ENCODE assay signal across 29 mouse cellular contexts in genomic region chr10:23295616-23296015, GRCm38 (mm10). TPM values are rescaled to one million over a fixed set of nuclear protein-coding genes. Genes with fewer than 3 reads are reported as not detected.
DNase-seq lines count a peak whose midpoint lies in the region; ATAC-seq and TF ChIP-seq lines count a peak whose summit lies in the region.
"Had no signal": no experiment of that assay in that cellular context is flagged by ENCODE, and none has a peak within 500 bp of the region (broad histone marks: within the 10 kb centered on the region; RNA-seq: fewer than 3 reads in every experiment).

No protein-coding gene starts in this region.

- H3K27ac ChIP-seq in liver, embryonic 11.5 days (ENCODE audit: low read depth, low read length): no peak overlapping the region
- no peak overlapping the region for H3K27ac ChIP-seq in liver, embryonic 14.5 days
- H3K27ac ChIP-seq: embryonic facial prominence, embryonic 10.5 days; embryonic facial prominence, embryonic 13.5 days; gastrocnemius, adult 2 months; heart, embryonic 15.5 days; hindbrain, embryonic 10.5 days; hindbrain, embryonic 13.5 days had no signal

- 39% methylated on average over 3 of the region's 3 CpGs for WGBS in liver, embryonic 11.5 days
- WGBS in liver, embryonic 14.5 days (ENCODE audit: insufficient replicate concordance): 26% methylated on average over 3 of the region's 3 CpGs

- no peak for DNase-seq in liver, embryonic 11.5 days (ENCODE audit: low spot score)
- DNase-seq in liver: no peak
- no peak for DNase-seq in liver, embryonic 14.5 days (ENCODE audit: low read depth in 3 of 3, low spot score in 3 of 3)
- no peak for DNase-seq in spleen, postnatal 4 days (ENCODE audit: low spot score in 2 of 2)
- DNase-seq in MN1 (ENCODE audit: low spot score): no peak
- DNase-seq: adrenal gland, adult 8-10 months; adrenal gland, postnatal 25 days; cerebellum, adult 11-12 months; cerebellum, adult 8-10 months; cerebellum, postnatal 10 days; cerebellum, postnatal 36 days; embryo, embryonic 11 days; forebrain, postnatal 0 days; gastrocnemius, adult 2 months; gastrocnemius, postnatal 14 days; heart, adult 11 months; heart, postnatal 10 days; heart, postnatal 36 days had no signal

- no peak overlapping the region for H3K4me2 ChIP-seq in liver, embryonic 11.5 days
- no peak overlapping the region for H3K4me2 ChIP-seq in liver, embryonic 14.5 days (ENCODE audit: low read depth)
- H3K4me2 ChIP-seq: embryonic facial prominence, embryonic 13.5 days; heart, embryonic 12.5 days; heart, embryonic 15.5 days; hindbrain, embryonic 13.5 days had no signal

- H3K4me1 ChIP-seq in liver, embryonic 11.5 days (replicated peaks; ENCODE audit: control insufficient read depth, insufficient read depth, low read length): no peaks in the 10 kb centered on the region
- H3K4me1 ChIP-seq in liver, embryonic 14.5 days (replicated peaks; ENCODE audit: control insufficient read depth in 2 of 2, insufficient read depth in 2 of 2, low read length in 1 of 2): no peaks in the 10 kb centered on the region; a peak in 1 of 4 replicates
- H3K4me1 ChIP-seq: embryonic facial prominence, embryonic 10.5 days; heart, embryonic 12.5 days; heart, embryonic 15.5 days; hindbrain, embryonic 10.5 days; hindbrain, embryonic 13.5 days had no signal

- TF ChIP-seq CTCF in liver, embryonic 14.5 days (IDR thresholded peaks at IDR 0.05; ENCODE audit: low read depth): no peak

- no peak overlapping the region for H3K9ac ChIP-seq in liver, embryonic 11.5 days (ENCODE audit: low read depth, low read length)
- no peak overlapping the region for H3K9ac ChIP-seq in liver, embryonic 14.5 days (replicated peaks)
- H3K9ac ChIP-seq: embryonic facial prominence, embryonic 13.5 days; forebrain, postnatal 0 days; heart, embryonic 12.5 days; heart, embryonic 15.5 days; hindbrain, embryonic 13.5 days had no signal

- peak; percentile 52 for TF ChIP-seq EP300 in liver, embryonic 14.5 days (IDR thresholded peaks at IDR 0.05; ENCODE audit: low read depth)

- no peaks in the 10 kb centered on the region for H3K9me3 ChIP-seq in liver, embryonic 11.5 days (ENCODE audit: control insufficient read depth, low read length)
- H3K9me3 ChIP-seq in liver, embryonic 14.5 days (ENCODE audit: control insufficient read depth, low read length): no peaks in the 10 kb centered on the region
- H3K9me3 ChIP-seq: embryonic facial prominence, embryonic 10.5 days; embryonic facial prominence, embryonic 13.5 days; heart, embryonic 12.5 days; heart, embryonic 15.5 days; hindbrain, embryonic 10.5 days; hindbrain, embryonic 13.5 days had no signal

- H3K36me3 ChIP-seq in liver, embryonic 11.5 days (ENCODE audit: control insufficient read depth, insufficient read depth, low read length): no peaks in the 10 kb centered on the region
- no peaks in the 10 kb centered on the region for H3K36me3 ChIP-seq in liver, embryonic 14.5 days (replicated peaks; ENCODE audit: control insufficient read depth, insufficient read depth, low read depth)
- H3K36me3 ChIP-seq: embryonic facial prominence, embryonic 10.5 days; embryonic facial prominence, embryonic 13.5 days; heart, embryonic 12.5 days; heart, embryonic 15.5 days; hindbrain, embryonic 10.5 days; hindbrain, embryonic 13.5 days had no signal

- H3K27me3 ChIP-seq in liver, embryonic 11.5 days (replicated peaks; ENCODE audit: control insufficient read depth, insufficient read depth, low read length): no peaks in the 10 kb centered on the region
- no peaks in the 10 kb centered on the region for H3K27me3 ChIP-seq in liver, embryonic 14.5 days (ENCODE audit: control insufficient read depth, insufficient read depth, low read length)
- H3K27me3 ChIP-seq: embryonic facial prominence, embryonic 13.5 days; heart, embryonic 12.5 days; heart, embryonic 15.5 days; hindbrain, embryonic 13.5 days had no signal

- ATAC-seq in liver, embryonic 11.5 days (replicated peaks; ENCODE audit: low FRiP score): peak; percentile 68
- peak; percentile 52; the same call in 1 of the 2 replicates for ATAC-seq in liver, embryonic 14.5 days (ENCODE audit: insufficient read depth)
- peak; percentile 52; the same call in 1 of the 2 replicates for ATAC-seq in megakaryocyte-erythroid progenitor cell, adult 5-6 weeks (replicated peaks; ENCODE audit: low FRiP score, low TSS enrichment, poor library complexity, severe bottlenecking)
- ATAC-seq: activated CD4-positive, CD25-positive, alpha-beta regulatory T cell, adult 4 months; forebrain, embryonic 14.5 days; forebrain, postnatal 0 days; hindbrain, embryonic 16.5 days had no signal

- H3K4me3 ChIP-seq in liver, embryonic 11.5 days (ENCODE audit: low read depth, low read length): no peak overlapping the region
- no peak overlapping the region for H3K4me3 ChIP-seq in liver, embryonic 14.5 days (ENCODE audit: insufficient read depth in 1 of 2, low read depth in 2 of 2, low read length in 2 of 2)
- H3K4me3 ChIP-seq: embryonic facial prominence, embryonic 10.5 days; embryonic facial prominence, embryonic 13.5 days; erythroblast, embryonic 14.5 days; gastrocnemius, adult 2 months; heart, embryonic 12.5 days; heart, embryonic 15.5 days; hindbrain, embryonic 10.5 days; hindbrain, embryonic 13.5 days had no signal

RNA-seq across cellular contexts. Expression of gene Eya4, which starts 55.0 kb away (rescaled TPM):
- 0.77 and 0.78 TPM in 2 replicates for polyA plus RNA-seq in liver, embryonic 11.5 days (2014; fragmentation: Nextera tagmentation; extraction: Ambion mirVana)
- 0.15 and 0.19 TPM in 2 replicates for polyA plus RNA-seq in liver, embryonic 14.5 days (2012; rRNA removed)
- 0.13 and 0.35 TPM in 2 replicates for polyA plus RNA-seq in liver, embryonic 14.5 days (2014; fragmentation: Nextera tagmentation; extraction: Ambion mirVana)
- total RNA-seq in megakaryocyte-erythroid progenitor cell, adult 5-6 weeks (2014; fragmentation: Nextera tagmentation): 0.66 and 0.69 TPM in 2 replicates
- 0.95 and 1.5 TPM in 2 replicates for total RNA-seq in megakaryocyte-erythroid progenitor cell, adult 5-6 weeks (2017)
- polyA plus RNA-seq: erythroblast, embryonic 14.5 days had no signal
